Mouse (Mus musculus): ENCODE measurements around the gene Rhbdl1.
"Not testable (repeated sequence)": the region's sequence is repeated elsewhere in the genome, so short reads cannot be mapped to it uniquely, and the experiment has no call there.

Gene Rhbdl1

DNA sequence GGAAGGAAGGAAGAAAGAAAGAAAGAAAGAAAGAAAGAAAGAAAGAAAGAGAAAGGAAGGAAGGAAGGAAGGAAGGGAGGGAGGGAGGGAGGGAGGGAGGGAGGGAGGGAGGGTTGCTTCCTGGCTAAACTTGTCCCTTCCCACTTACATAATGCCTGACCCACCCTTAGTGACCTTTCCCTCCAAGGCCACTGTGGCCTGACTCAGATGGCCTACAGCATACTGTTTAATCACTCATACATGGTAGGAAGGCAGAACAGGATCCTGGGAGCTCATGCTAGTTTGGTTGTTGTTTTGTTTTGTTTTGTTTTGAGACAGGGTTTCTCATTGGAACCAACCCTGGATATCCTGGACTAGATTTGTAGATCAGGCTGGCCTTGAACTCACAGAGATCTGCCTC, 34.5 kb upstream of the Rhbdl1 start:
- not testable (repeated sequence) for DNase-seq

DNA sequence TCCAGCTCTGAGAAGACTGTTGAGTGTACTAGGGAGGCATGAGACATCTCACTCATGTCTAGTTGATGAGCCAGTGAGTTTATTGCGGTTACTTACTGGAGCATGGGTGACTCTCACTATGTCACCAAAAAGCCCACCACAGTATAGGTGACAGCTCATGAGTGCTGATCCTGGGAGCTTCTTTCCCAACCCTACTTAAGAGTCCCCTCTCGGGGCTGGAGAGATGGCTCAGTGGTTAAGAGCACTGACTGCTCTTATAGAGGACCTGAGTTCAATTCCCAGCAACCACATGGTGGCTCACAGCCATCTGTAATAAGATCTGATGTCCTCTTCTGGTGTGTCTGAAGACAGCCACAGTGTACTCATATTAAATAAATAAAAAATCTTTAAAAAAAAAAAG, 32.9 kb upstream of the Rhbdl1 start:
- no peak for DNase-seq

DNA sequence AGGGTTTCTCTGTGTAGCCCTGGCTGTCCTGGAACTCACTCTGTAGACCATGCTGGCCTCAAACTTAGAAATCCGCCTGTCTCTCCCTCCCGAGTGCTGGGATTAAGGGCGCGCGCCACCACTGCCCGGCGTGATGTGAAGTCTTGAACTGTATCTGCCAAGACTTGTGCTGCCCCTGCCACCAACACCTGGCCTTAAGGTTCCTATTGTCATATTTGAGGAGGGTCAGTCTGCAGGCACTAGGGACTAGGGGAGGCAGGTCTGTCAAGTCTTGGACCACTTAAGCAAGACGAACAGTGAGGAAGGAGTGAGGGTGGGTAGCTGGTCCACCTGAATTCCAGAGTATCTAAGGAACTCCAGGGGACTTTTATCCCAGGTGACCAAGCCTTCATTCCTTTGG, 32.4 kb upstream of the Rhbdl1 start:
- DNase-seq: no peak

DNA sequence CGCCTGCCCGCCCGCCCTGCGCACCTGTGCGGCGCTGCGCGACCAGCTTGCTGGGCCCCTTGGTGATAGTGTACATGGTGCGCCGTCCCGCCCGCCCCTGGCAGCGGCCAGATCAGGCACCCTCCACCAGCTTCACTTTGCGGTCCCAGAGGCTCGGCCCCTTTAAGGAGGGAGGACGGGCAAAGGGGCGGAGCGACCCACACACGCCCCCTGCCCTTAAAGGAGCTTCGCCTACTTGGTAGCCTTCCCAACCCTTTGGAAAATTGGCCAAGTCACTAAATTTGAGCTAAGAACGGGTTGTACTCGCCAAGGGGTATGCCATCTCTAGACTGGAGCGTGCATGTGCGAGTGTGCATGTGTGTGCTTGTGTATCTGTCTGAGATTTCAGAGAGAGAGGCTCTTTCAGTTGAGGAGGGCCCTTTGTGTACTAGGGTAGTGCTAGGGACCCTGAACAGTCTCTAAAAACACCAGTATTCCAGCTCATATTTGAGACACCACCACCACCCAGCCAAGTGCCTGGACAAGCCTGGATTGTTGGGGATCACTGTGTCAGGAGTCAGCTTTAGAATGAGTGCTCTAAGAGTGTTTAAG, 31.6 kb upstream of the Rhbdl1 start, which contains the start of gene Mcrip2:
Mcrip2 (minus strand) TSS at position 164 of the 591 bp plus-strand sequence.
- DNase-seq: peak; percentile 78

DNA sequence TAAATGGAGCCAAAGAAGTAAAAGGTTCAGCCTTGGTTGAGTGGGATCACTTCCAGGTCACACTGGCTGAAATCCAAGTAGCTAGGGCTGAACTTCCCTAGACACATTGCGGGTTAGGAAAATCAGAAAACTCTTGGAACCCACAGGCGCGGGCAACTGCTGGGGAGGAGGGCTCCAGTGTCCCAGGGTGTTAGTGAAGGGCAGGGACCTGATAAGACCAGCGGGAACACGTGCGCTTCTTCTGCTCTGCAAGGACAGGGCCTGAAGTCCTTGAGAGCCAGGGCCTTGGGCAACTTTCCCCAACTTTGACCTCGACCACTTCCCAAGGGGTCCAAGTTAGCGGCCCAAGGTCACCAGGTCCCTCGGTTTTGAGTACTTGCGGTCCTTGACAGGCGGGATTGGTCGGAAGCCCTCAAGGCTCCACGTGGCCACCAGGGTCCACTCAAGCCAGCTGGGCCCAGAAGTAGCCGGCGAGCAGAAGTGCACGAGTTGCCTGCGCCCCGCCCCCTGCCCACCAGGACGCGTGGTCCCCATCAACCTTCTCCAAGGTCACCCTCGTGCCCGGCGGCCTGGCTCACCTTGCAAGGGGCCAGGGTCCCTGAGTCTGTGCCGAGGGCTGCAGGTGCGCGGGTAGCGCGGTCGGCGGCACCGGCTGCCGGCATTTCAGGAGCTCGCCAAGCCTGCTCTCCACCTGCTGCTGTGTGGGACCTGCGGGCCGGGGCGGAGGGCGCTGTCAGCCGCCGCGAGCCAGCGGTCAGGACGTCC, 30.9 kb upstream of the Rhbdl1 start:
- no peak for DNase-seq

DNA sequence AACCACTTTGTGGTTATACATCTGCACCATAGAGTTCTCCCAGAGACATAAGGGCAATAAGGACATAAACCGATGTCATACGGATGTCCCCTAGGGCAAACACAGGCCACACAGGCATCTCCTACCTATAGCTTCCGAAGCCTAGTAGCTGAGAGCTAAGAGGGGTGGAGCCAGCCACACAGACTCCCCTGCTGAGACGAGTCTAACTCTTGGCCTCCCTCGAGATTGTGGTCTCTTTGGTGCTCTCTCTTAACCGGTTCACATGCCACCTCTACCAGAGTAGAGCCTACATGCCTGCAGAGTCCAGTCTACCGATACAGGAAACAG, 30.4 kb upstream of the Rhbdl1 start:
- DNase-seq: peak; percentile 56

DNA sequence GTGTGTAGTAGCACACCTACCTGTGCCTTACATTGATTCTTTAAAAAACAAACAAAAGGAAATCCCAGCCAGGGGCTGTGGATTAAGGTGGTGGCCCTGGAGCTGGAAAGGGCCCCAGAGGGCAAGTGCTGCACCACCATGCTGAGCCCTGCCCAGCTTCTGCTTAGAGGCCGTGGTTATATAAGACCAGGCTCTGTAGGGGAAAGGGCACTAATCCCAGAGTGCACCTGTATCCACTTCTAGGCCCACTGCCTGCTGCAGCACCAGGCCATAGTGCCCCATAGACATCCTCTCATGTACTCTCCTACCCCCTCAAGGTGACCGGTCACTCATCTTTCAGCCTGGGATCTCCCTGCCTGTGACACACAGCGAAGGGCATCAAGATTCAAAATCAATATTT, 29.1 kb upstream of the Rhbdl1 start:
- DNase-seq: no peak

DNA sequence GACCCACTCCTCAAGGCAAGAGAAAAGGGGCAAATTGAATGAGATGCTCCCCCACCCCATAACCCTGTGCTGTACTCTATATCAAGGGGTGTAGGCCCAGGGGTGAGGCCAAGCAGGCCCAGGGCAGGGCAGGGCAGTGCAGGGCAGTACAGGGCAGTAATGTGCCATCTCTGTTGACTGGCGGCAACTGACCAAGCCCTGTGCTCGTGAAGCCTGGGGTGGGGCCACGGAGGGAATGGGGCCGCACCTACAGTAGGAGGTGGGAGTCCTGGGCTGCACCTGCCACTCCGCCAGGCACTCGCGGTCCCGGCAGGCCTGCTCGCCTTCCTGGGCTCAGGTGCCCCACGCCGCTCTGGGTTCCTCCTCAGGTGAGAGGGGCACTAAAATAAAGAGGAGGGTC, 28.2 kb upstream of the Rhbdl1 start:
- DNase-seq: no peak

DNA sequence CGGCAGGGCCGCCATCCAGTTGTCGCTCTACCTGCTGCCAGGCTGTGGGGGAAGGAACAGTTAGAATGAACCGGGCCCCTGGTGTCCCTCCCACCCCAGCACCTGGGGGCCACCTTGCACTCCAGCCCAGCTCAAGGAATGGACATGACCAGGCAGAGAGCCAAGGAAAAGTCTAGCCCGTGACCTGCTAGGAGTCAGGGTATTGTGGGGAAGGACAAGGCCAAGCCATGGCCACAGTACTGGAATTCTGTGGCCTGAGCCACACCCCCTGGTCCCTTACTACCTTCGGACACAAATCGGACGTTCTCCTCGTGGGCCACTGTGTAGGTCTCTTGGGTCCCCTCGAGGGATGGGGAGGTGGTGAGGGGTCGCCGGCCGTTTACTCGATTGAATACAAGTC, 27.2 kb upstream of the Rhbdl1 start:
- DNase-seq: no peak

DNA sequence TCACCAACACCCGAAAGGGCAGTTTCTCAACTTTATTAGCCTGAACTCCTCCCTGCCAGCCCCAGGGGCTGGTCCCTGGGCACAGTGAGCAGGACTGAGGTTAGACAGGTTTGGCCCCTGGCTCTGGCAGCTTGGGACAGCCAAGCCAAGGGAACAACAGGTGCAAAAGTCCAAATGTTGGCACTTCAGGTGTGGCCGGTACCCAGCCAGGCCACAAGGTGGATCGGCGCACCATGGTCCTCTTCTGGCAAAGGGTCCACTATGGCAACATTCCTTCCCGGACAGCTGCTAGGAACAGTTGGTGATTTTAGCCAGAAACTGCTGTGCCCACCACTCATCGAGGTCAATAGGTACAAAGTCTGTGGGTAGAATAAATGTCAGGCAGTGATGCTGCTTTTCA, 26.6 kb upstream of the Rhbdl1 start:
- no peak for DNase-seq

DNA sequence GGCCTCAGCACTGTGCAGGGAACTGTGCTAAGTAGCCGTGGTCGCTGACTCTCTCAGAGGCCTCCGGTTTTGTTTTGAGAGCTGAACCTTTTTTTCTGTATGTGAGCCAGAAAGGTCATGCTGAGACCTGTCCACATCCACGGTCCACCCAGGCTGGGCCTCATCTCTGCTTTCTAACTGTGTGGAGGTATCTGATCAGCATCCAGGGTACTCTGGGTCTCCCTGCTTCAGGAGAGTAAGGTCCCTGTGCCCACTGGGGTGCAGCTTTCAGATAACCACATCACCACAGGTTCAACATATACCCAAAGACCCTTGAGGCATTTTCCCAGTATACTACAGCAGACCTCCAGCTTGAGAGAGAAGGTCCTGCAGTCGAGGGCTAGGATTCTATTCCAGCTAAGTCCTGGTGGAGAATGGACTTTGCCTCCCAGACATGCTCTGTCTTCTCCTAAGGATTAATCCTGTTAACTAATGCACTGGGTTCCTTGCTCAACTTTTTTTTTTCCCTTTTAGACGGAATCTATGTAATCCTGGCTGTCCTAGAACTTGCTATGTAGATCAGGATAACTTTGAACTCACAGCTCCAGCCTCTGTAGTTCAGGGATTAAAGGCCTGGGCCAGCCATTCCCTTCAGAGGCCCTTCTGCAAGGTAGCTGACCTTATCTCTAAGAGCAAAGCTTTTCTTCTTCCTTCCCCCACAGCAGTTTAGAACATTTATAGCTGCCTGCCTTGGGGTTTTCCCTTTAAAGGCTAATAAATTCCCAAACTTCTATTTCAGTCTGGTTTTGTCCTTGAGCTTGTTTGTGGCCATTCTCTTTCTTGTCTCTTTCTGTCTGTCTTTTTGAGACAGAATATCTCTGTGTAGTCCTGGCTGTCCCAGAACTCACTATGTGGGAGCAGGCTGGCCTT, 24.9 kb upstream of the Rhbdl1 start:
- DNase-seq: no peak

DNA sequence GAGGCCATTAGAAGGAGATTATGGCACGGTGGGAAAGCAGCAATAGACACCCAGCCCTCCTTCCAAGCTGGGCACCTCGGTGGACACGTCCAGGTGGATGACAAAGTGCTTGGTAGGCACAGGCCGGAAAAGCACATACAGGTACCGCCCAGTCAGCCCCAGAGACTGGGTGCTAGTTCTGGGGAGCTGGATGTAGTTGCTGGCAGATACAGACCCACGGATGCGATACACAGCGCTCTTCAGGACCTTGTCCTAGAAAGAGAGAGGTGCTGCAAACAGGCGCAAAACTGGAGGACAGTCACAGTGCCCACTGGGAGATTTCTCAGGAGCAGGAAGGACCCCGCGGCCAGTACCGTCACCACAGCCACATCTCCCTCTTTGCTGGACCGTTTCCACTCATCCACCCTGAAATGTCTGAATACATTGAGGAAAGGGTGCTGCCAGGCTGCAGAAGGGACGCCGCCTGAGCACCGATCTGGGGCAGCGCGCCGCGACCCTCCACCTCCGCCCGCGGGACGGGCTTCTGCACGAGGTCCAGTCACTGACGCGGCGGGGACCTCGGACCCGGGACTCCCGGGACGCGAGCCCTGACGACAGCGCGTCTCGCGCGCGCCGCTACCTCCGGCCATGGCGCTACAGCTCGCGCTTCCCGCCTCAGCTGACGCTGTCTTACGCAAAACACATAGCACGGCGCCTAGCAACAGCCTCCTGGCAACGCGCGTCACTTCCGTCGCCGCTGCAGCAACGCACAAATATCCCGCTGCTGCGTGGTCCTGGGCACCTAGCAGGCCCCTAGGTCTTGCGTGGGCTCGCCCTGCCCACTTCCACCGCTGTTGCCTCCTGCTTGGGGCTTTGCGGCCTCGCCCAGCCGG, 24.0 kb upstream of the Rhbdl1 start, which contains the start of gene Wdr90:
Wdr90 (minus strand) TSS at position 670 of the 872 bp plus-strand sequence.
- peak; percentile 89 for DNase-seq

DNA sequence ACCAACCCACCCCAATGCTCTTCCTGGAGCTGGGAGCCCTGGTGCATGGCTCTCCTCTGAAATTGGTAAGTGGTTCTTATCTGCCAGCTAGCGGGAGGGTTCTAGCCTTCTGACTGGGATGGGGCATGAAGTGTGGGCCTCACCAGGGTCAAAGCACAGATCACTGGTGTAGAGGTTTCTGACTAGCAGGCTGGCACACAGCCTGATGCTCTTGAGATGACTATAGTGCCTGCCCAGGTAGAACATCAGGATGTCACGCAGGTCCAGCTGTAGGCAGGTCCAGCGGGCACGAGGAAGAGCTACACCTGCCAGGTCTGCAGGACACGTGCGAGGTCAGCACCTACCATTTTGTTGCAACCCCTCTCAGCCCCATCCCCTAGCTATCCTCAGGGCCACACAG, 23.1 kb upstream of the Rhbdl1 start:
- no peak for DNase-seq

DNA sequence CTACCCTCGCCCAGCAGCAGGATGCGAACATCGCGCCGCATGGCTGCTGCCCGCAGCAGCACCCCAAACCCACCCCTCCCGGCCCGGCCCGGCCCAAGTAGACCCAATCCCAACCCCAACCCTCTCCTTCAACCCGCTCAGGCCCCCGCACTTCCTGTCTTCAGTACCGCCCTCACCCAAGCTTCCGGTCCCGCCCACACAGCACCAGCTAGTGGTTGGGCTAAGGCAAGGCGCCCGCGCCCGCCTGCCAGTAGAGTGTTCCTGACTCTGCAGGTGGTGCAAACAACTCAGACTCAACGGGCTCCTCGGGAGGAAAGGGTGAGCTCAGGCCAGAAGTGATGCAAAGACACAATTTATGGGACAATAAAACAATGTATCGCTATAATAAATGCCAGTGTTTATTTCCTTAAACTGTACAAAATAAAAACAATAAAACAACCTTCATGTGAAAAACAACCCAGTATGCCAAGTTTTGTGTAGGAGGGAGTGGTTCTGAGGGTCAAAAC, 7.4 kb upstream of the Rhbdl1 start, which contains the start of gene Rhot2:
Rhot2 (minus strand) TSS at position 456 of the 506 bp plus-strand sequence.
- DNase-seq: peak; percentile 98

DNA sequence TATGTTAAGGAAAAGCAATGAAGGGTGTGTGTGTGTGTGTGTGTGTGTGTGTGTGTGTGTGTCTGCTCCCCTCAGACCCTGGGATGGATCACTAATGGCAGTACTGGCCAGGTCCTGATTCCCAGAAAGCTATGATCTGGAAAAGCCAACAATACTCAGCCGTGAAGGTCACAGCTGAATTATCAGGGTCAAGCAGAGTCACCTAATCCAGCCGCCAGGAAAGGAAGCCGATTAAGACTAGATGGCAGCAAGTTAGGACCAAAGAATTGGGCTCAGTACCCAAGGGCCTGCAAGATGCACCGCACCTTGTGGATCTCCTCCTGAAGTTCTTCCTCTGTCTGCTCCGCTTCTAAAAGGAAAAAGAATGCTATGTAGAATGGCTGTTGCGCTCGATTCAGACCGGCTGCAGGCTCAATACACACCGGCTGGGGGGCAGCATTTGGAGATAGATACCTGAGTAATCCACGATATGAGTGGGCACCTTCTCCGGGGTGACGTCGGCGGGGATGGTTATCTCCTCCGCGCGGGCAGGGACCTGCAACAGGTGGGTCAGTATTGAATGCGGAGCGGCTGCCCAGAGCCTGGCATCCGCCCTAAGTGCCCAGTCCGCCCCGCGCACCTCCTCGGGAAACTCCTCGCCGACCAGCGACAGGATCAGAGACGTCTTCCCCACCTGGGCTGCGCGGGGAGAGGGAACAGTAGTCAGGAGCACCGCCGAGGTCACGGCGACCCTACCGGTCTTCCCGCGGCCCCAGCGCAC, 6.7 kb upstream of the Rhbdl1 start:
- DNase-seq: no peak

DNA sequence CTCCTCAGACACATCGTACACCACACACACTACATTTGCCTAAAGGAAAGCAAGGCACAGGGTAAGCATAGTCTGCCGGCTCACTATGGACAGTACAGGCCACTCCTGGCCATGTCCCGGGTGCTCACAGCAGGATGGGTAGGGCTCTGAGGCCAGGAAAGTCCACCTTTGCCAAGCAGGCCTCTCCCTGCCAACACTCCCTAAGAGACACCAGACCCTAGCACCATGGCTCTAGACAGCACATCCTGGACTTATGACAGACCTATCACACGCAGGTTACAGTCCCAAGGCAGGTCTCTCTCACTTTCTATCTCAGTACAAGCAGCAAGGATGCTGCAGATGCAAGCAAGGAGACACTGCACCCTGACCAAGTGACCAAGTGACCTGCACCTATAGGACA, 6.0 kb upstream of the Rhbdl1 start:
- DNase-seq: no peak

DNA sequence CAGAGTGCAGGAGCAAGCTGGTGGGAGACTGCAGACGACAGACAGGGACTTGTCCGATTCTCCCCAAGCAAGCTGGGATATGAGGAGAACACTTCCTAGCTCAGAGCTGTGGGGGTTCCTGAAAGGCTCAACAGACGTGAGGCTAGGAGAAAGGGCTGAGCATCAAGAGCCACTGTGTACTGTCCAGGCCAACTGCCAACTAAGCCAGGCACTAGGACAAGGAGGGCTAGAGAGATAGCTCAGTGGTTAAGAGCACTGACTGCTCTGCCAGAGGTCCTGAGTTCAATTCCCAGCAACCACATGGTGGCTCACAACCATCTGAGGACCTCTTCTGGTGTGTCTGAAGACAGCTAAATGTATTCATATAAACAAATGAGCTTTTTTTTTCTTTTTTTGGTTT, 5.4 kb upstream of the Rhbdl1 start:
- no peak for DNase-seq

DNA sequence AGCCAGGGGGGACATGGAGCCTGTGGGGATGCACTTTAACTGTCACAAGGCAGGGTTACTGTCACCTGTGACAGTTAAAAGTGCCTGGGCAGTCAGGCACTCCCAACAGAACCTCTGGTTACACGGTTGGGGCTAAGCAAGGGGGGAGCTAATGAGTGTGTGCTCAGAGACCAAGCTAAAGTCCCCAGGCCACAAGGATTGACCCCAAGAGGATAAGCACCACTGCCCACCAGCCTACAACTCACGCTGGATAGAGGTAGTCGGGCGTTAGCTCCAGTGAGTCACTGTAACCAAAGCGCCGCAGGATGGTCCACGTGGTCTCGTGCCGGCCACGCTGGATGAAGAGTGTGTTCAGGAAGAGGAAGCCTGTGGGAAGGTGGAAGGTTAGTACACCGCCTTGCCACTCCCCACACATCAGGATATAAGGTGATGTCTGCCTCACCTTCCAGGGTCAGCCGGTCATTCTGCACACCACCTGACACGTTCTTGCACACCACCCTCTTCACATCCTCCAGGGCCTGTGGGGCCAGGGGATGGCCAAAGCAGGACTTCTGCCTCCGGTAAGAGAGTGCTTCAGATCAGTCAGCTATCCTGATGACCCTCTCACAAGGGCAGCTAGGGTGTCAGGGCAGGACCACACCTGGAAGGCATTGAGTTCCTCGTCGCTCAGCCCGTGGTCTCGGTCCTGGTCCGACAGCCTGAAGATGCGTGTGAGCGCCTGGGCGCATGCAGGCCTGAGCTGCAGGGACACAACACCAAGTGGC, 4.2 kb upstream of the Rhbdl1 start, which contains the start of gene Gm20683:
Gm20683 (minus strand) TSS at position 647 of the 764 bp plus-strand sequence.
- no peak for DNase-seq

DNA sequence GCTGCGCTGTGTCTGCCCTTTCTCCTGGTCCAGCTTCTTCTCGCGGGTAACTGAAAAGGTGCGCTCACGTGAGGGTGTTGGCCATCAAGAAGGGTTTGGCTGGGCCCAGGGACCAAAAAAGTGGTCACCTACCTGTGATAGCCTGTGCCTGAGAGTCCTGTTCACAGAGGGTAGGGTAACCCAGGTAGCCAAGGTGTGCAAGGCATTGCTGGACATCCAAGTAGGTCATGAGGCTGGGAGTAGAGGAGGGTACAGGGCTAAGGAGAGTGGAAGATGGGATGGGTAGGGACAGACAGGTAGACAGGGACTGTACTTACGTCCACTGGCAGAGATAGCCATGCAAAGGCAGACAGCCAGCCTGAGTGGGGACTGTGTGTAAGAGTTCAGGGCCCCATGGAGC, 3.4 kb upstream of the Rhbdl1 start:
- no peak for DNase-seq

DNA sequence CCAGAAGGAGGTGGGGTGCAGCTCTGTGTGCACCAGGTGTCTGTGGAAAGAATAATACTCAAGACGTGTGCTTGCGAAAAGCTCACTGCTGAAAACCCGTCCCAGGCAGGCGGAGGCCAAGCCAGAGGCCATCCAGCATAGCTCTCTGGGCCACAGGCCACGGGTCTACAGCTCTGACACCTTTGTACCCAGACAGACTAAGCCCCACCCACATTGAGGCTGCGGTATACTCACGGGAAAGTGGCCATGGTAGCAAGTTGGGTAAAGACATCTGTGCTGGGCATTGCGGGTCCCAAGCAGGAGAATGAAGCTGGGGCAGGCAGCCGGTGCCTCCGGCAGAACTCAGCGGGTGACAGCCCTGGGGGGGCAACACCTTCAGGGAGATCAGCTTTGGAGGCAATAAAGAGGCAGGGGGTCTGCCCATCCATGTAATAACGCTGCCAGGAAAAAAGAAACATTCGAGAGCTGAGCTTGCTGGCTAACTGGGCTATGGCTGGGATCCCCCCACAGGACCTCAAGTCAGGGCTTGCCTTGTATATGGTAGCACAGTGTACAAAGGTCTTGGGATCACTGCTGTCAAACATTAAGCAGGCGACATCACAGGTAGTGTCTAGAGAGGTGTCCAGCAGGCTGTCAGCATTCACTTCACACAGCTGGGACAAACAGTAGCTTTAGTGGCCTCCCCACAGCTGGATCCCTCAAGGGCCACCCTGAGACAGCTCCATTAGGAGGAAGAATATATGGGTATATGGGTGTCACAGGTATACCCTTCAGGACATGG, 2.5 kb upstream of the Rhbdl1 start:
- no peak for DNase-seq
